Mouse (Mus musculus) hindbrain, postnatal 0 days (tissue): ENCODE measurements around the gene Mapk11. TPM values are rescaled to one million over a fixed set of nuclear protein-coding genes. Genes with fewer than 3 reads are reported as not detected.
A peak's percentile ranks its signal among the peaks of the same experiment; 100 is the strongest.

Experiments used
- ATAC-seq: fragments of 200-750 bp; cut with Nextera tagmentation; 2 replicates; pipeline ENCODE4 v1.8.0; 2017; ENCODE audit warnings: mild to moderate bottlenecking, moderate TSS enrichment, moderate library complexity
- DNase-seq: peaks from one replicate; pipeline ENCODE4 v3.0.0-alpha.2; 2015; ENCODE audit warnings: low spot score
- H3K27ac ChIP-seq: fragments of 300-500 bp; sonication (generic); 2 replicates; pipeline ENCODE4 v1.5.1; 2014; ENCODE audit warnings: mild to moderate bottlenecking
- H3K27me3 ChIP-seq: fragments of 300-500 bp; sonication (generic); 2 replicates; pipeline ENCODE4 v1.6.1; 2014; ENCODE audit warnings: low read length, mixed read lengths; ENCODE audit not compliant: insufficient read depth
- H3K36me3 ChIP-seq: fragments of 300-500 bp; sonication (generic); 2 replicates; pipeline ENCODE4 v1.6.1; 2014; ENCODE audit warnings: low read length, mixed read lengths; ENCODE audit not compliant: insufficient read depth
- H3K4me1 ChIP-seq: fragments of 300-500 bp; sonication (generic); 2 replicates; pipeline ENCODE4 v1.6.1; 2014; ENCODE audit warnings: antibody characterized with exemption, low read length, mixed read lengths; ENCODE audit not compliant: insufficient read depth
- H3K4me2 ChIP-seq: fragments of 300-500 bp; sonication (generic); 2 replicates; pipeline ENCODE4 v1.6.1; 2014; ENCODE audit warnings: low read depth, mild to moderate bottlenecking, low read length, moderate library complexity, mixed read lengths
- H3K4me3 ChIP-seq: fragments of 300-500 bp; sonication (generic); 2 replicates; pipeline ENCODE4 v1.5.1; 2014; ENCODE audit warnings: low read length
- H3K9ac ChIP-seq: fragments of 300-500 bp; sonication (generic); replicated peaks from 2 replicates; pipeline ENCODE4 v1.6.1; 2014; ENCODE audit warnings: mild to moderate bottlenecking, low read length, moderate library complexity, mixed read lengths
- H3K9me3 ChIP-seq: fragments of 300-500 bp; sonication (generic); 2 replicates; pipeline ENCODE4 v1.6.1; 2016; ENCODE audit warnings: low read length, mixed read lengths
- CTCF ChIP-seq: IDR thresholded peaks from 2 replicates; pipeline ENCODE4 v1.5.1; 2016; ENCODE audit warnings: antibody characterized with exemption, control low read depth, low read depth
- WGBS: fragments of 180-500 bp; shearing (Covaris S2); extraction: QIAGEN DNeasy Blood & Tissue Kit; methylation state at CpG from one replicate; pipeline ENCODE4 v1.1.7; 2014; 5-methylcytosine and 5-hydroxymethylcytosine counted together
- polyA plus RNA-seq: library from polyadenylated mRNA; unstranded; fragments of >200 nt; fragmentation: Nextera tagmentation; extraction: Ambion mirVana; gene quantifications from 2 replicates; pipeline ENCODE4 v1.2.1, GENCODE M21; 2015
- total RNA-seq: library from RNA; depleted of rRNA; stranded (reverse); fragments of >200 nt; gene quantifications from 2 replicates; pipeline ENCODE4 v1.2.3, GENCODE M21; 2014

The Mapk11 gene
- total and polyA plus RNA-seq, 2 experiments from 2014 or later: 15.8 to 30.6 TPM

- Histone ChIP-seq H3K4me3 (peak overlapping the region; percentile 58), H3K36me3 (no peaks in the 10 kb centered on the region), H3K4me2 (peak overlapping the region; percentile 78), H3K9ac (peak overlapping the region; percentile 63; the same call in 1 of the 2 replicates), H3K27me3 (no peaks in the 10 kb centered on the region), H3K4me1 (peaks cover 16% of the 10 kb centered on the region), H3K27ac (peak overlapping the region; percentile 76; the same call in 1 of the 2 replicates), H3K9me3 (no peaks in the 10 kb centered on the region)
- WGBS: 81% methylated on average over 8 of the region's 8 CpGs
- DNase-seq (no peak), ATAC-seq (no peak)
- no peak for TF ChIP-seq CTCF
Measured at GRCm38 (mm10) chr15:89127364-89127940, 22.0 kb downstream of the Mapk11 start.

GRCm38 (mm10) chr15:89126622-89127021 lies 22.8 kb downstream of the Mapk11 start:
- Histone ChIP-seq H3K9me3 (no peaks in the 10 kb centered on the region), H3K27ac (no peak overlapping the region), H3K4me3 (no peak overlapping the region), H3K4me2 (no peak overlapping the region), H3K4me1 (peaks cover 23% of the 10 kb centered on the region), H3K27me3 (no peaks in the 10 kb centered on the region), H3K9ac (no peak overlapping the region), H3K36me3 (no peaks in the 10 kb centered on the region)
- 86% methylated on average over 8 of the region's 8 CpGs for WGBS
- no peak for TF ChIP-seq CTCF
- ATAC-seq (no peak), DNase-seq (no peak)

- Histone ChIP-seq H3K36me3 (no peaks in the 10 kb centered on the region), H3K9me3 (no peaks in the 10 kb centered on the region), H3K27ac (no peak overlapping the region), H3K4me3 (no peak overlapping the region), H3K4me2 (no peak overlapping the region), H3K27me3 (no peaks in the 10 kb centered on the region), H3K4me1 (peaks cover 33% of the 10 kb centered on the region), H3K9ac (no peak overlapping the region)
- ATAC-seq: no peak
- TF ChIP-seq CTCF: no peak
- DNase-seq: no peak
- 98% methylated on average over 9 of the region's 9 CpGs for WGBS
Measured at GRCm38 (mm10) chr15:89125351-89125750, 24.1 kb downstream of the Mapk11 start.

- no peak for TF ChIP-seq CTCF
- Histone ChIP-seq H3K9ac (peak overlapping the region; percentile 83; the same call in 1 of the 2 replicates), H3K4me3 (no peak overlapping the region), H3K4me1 (peaks cover 33% of the 10 kb centered on the region), H3K27me3 (no peaks in the 10 kb centered on the region), H3K36me3 (no peaks in the 10 kb centered on the region), H3K9me3 (no peaks in the 10 kb centered on the region), H3K4me2 (no peak overlapping the region), H3K27ac (peak overlapping the region; percentile 93; the same call in 1 of the 2 replicates)
- 91% methylated on average over 3 of the region's 3 CpGs for WGBS
- DNase-seq (no peak), ATAC-seq (no peak)
Measured at GRCm38 (mm10) chr15:89124312-89124711, 25.1 kb downstream of the Mapk11 start.

GRCm38 (mm10) chr15:89123595-89123994 lies 25.8 kb downstream of the Mapk11 start:
- 30% methylated on average over 11 of the region's 11 CpGs for WGBS
- Histone ChIP-seq H3K4me1 (peaks cover 29% of the 10 kb centered on the region), H3K27me3 (no peaks in the 10 kb centered on the region), H3K4me2 (peak overlapping the region; percentile 85), H3K27ac (peak overlapping the region; percentile 93), H3K9me3 (no peaks in the 10 kb centered on the region), H3K9ac (peak overlapping the region; percentile 83), H3K36me3 (no peaks in the 10 kb centered on the region), H3K4me3 (peak overlapping the region; percentile 69)
- DNase-seq (peak; percentile 74), ATAC-seq (peak; percentile 34; the same call in 1 of the 2 replicates)
- peak; percentile 62 for TF ChIP-seq CTCF

- WGBS: under 1% methylated on average over 47 of the region's 47 CpGs
Measured at GRCm38 (mm10) chr15:89122649-89123366, 26.6 kb downstream of the Mapk11 start, which contains the start of gene Tubgcp6. TSS of gene Tubgcp6 (minus strand) at chr15:89123112.

More at GRCm38 (mm10) chr15:89122649-89123366, 26.6 kb downstream of the Mapk11 start, which contains the start of gene Tubgcp6:
- Histone ChIP-seq H3K4me2 (peak within 1 kb of the TSS; percentile 85), H3K27me3 (no peaks in the 10 kb centered on the region), H3K36me3 (no peaks in the 10 kb centered on the region), H3K4me1 (peaks cover 26% of the 10 kb centered on the region), H3K4me3 (peak within 1 kb of the TSS; percentile 69), H3K9ac (peak within 1 kb of the TSS; percentile 83), H3K9me3 (no peaks in the 10 kb centered on the region), H3K27ac (peak within 1 kb of the TSS; percentile 93)
- no peak for TF ChIP-seq CTCF
- peak; percentile 99 for DNase-seq
- peak; percentile 87 for ATAC-seq
